Mouse (Mus musculus) left cerebral cortex, postnatal 10 days (tissue): ENCODE results near the gene Arsg. TPM values are rescaled to one million over a fixed set of nuclear protein-coding genes. Genes with fewer than 3 reads are reported as not detected.

Experiments used
- DNase-seq, 2 experiments: peaks; one replicate each; pipeline ENCODE4 v3.0.0; 2021 to 2022; ENCODE audit warnings: low spot score in 2 of 2, mixed read lengths in 1 of 2; ENCODE audit errors: extremely low spot score in 1 of 2
- intact Hi-C: fragments of 180-260 bp; cut with DNase I; formaldehyde crosslinking; loops from one replicate; pipeline ENCODE4 v1.15.1; 2025
- total RNA-seq, 2 experiments: library from RNA; stranded (reverse); gene quantifications; 2 replicates each; pipeline ENCODE4 v1.2.3; 2021

The Arsg gene
- total RNA-seq, result 1 to 10 TPM; 5.7 to 6.5 TPM

DNA sequence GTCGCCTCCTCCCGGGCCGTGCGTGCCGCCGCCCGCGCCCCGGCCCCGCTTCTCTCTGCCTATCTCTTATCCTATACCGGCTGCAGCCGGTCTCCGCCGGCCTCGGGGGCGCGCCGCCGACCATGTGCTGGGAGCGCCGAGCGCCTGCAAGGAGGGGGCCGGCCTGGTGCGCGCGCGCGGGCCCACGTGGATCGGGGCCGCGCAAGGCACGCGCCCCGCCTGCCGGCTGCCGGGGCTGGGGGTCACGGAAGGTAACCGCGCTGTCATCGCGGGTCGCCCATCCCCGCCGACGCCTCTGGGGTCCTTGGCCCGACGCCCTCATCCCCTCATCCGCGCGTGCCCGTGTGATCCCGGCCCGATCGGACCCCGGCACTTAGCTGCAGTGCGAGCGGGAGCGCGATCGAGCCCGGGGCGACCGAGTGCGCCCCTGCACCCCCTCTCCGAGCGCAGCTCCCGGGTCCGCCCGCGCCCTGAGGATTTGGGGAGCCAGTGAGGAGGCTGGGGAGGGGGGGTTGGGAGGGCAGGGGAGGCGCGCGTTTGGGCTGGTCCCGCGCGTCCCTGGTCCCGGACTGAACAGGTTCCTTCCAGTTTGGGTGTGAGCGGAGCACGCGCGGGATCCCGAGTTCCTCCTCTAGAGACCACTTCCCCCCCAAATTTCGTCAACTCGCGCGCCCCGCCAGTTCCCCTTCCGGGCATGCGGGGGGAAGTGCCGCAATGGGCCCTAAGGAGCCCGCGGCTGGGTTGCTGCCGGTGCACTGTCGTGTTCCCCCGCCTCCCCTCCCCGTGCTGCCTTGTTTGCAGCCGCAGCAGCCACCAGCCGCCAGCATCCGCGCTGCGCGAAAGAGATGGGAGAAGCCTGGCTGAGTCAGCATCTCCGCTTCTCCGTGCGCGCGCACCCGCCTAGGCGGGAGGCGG, at the start of gene Arsg, which contains the start of gene Slc16a6:
Gene Arsg, plus strand, starts transcription at position 204 of the 915 bp plus-strand sequence.
Gene Slc16a6, minus strand, starts transcription at position 428 of the 915 bp plus-strand sequence.
- intact Hi-C loops, result no loop called here
- peak; percentile 80 to 94 for DNase-seq

DNA sequence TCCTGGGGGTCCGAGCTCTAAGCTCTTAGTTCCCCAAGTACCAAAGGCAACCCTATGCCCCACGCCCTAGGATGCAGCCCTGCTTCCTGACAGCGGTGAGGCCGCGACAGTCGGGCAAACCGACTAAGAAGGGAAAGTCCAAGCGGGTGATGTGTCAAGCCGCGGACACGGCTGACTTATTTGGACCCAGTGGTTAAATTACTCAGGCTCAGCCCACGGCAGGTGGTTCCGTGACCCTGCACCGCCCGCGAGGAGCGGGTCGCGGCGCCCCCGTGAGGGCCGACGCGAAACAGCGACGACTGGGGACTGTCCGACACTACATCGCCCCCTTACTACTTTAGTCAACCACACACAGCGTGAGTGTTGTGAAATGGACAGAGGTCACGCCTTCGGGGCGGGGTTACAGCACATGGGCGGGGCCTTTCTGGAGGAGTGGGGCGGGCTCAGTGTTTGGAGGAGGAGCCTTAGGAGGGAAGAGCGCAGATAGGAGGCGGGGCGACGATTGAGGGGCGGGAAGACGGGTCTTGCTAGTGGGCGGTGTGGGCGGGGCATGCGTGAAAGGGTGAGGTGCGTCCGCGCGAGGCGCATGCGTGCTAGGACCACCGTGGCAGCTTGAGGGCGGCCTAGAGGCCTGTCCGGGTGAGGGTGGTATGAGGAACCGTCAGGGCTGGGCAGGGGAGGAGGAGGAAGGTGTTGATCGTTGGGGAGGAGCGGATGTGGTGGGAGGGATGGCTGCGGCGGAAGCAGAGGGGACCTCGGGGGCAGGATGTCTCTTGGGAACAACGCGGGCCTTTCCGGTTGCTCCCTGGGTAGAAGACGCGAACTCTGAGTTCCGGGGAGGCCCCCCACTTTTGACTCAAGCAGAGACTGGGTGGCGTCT, 47.5 kb upstream of the Arsg start, which contains the start of gene Amz2:
Gene Amz2, plus strand, starts transcription at position 555 of the 880 bp plus-strand sequence.
- intact Hi-C loops, result loop anchor here (5.0 kb wide), 1 partner anchor 98 kb away; no protein-coding TSS in a partner anchor
- DNase-seq, result peak; percentile 96 to 99

DNA sequence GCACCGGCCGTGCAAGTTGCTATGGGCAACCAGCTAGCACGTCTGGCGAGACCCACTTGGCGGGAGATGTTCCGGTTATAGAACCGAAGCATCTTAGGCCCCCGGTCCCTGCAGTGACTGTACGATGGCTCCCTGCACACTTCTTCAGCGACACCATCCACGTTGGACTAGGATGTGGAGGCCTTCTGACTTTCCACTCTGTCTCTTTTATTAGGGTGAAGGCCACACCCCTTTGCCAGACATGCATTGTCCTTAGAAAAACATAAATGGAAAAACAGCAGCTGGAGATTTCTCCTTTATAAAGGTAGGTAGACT, 46.9 kb upstream of the Arsg start:
- DNase-seq, result no peak
- intact Hi-C loops, result loop anchor here (5.0 kb wide), 1 partner anchor 99 kb away; no protein-coding TSS in a partner anchor

DNA sequence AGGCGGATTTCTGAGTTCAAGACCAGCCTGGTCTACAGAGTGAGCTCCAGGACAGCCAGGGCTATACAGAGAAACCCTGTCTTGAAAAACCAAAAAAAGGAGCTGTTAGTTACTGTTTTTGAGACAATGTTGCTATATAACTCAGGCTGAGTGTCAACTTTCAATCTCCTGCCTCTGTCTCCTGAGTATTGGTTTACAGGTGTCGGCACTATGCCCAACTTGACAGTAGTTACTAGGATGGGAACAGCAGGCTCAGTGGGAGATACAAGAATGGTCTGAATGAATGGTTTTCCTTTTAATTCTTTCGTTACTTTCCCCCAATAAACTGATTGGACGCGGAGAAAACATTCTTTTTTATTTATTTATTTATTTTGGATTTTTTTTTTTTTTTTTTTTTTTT, 45.8 kb upstream of the Arsg start:
- intact Hi-C loops, result loop anchor here (5.0 kb wide), 1 partner anchor 100 kb away; no protein-coding TSS in a partner anchor
- DNase-seq, result no peak

DNA sequence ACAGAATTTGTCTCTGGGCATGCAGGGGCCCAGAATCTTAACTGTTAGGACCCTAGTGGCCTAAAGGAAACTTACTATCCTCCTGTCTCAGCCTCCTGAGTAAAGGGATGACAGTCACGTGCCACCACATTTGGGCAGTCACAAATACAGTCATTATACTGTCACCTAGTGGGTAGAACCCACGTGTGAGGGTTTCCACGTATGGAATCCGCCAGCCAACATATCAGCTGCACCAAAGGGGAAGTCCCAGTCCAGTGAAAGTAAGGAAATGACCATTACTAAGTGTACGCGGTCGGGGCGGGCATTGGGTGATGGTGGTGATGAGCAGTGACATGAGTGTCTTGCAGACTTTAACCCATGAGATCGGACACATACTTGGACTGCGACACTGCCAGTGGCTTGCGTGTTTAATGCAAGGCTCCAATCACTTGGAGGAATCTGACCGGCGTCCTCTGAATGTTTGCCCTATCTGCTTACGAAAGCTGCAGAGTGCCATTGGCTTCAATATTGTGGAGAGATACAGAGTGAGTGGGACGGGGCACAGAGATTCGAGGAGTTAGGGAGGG, 38.9 kb upstream of the Arsg start:
- intact Hi-C loops, result no loop called here
- no peak for DNase-seq

DNA sequence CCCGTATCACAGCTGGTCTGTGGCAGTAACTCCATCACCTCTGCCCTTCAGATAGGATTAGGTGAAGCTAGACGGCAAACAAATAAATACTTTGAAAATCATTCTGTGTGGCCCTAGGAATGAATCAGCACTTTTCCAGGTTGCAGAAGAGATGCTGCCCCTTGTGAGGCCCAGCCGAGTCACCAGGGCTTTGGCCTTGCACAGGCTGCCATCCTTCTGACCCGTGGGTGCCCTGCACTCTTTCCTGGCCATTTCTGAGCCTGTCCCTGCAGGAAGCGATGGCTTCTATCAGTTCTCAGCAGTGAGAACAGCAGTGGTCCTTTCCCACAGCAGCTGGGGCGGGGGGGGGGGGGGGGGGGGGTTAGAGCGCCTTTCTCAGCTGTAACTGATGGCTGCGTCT, 36.3 kb upstream of the Arsg start:
- intact Hi-C loops, result no loop called here
- no peak for DNase-seq

DNA sequence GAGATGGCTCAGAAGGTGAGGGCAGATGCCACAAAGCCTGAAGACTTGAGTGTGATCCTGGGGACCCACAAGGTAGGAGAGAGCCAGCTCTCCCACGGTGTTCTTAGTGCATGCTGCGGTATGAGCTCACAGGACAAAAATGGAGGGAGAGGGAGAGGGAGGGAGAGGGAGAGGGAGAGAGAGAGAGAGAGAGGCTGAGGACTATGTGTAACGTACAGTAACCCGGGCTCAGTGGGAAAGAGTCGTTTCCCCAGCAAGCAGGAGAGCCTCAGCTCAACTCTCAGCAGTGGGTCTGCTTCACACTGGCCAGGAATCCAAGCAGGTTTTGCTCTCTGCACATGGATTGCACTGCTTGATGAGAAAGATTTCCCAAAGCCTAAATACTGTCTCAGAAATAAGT, 34.0 kb upstream of the Arsg start:
- DNase-seq, result no peak
- intact Hi-C loops, result no loop called here

DNA sequence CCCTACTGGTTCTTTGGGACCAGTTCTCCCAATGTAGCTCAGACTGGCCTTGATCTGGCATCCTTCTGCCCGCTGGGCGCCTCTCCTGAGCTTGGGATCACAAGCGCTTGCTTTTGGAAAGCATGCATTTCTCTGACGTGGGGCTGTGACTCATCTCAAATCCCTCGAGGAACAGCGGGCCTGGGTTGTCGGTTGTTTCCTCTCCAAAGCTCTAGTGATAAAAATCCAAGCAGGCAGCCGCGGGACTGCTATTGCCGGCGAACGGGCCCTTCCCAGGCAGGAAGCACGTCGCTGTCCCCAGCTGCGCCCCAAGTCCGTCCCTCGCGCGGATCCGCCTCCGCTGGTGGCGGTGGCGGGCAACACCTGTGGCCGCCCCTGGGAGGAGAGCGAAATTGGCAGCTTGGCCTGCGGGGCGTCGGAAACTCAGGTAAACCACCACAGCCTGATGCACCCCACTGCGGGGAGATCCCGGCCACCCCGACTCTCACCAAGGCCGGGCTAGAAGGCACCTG, 33.3 kb upstream of the Arsg start:
- peak; percentile 57 to 89 for DNase-seq
- intact Hi-C loops, result loop anchor here (10.0 kb wide), 1 partner anchor 195 kb away; no protein-coding TSS in a partner anchor

DNA sequence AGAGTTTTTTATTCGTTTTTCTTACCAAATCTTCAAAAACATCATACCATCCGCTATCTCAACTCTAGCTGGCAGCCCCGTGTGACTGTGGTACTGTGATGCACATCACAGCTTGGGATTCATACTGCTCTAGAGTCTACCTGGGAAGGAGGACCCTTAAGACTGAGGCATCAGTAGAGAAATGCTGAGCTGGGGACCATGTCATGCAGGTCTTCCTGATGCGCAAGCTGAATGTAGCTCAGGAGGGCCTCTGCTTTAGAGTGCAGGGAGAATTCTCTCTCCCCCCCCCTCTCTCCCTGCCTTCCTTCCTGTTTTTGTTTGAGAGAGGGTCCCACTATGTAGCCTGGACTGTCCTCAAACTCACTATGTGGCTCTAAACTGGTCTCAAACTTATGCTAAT, 32.5 kb upstream of the Arsg start:
- no peak for DNase-seq
- intact Hi-C loops, result loop anchor here (10.0 kb wide), 1 partner anchor 196 kb away; no protein-coding TSS in a partner anchor

DNA sequence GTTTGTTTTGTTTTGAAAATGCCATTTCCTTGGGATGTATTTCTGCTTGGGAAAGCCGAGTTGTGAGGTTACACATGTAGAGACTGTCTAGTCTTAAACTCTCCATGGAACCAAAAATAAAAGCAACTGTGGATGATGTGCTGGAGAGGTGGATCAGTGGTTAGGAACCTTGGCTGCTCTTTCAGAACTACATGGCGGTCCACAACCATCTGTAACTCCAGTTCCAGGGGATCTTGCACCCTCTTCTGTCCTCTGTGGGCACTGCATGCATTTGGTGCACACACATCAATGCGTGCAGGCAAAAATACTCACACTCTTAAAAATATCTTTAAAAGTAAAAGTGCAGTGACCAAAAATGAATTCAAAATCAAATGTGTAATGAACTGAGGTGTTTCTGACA, 32.1 kb upstream of the Arsg start:
- DNase-seq, result no peak
- intact Hi-C loops, result loop anchor here (10.0 kb wide), 1 partner anchor 196 kb away; no protein-coding TSS in a partner anchor

DNA sequence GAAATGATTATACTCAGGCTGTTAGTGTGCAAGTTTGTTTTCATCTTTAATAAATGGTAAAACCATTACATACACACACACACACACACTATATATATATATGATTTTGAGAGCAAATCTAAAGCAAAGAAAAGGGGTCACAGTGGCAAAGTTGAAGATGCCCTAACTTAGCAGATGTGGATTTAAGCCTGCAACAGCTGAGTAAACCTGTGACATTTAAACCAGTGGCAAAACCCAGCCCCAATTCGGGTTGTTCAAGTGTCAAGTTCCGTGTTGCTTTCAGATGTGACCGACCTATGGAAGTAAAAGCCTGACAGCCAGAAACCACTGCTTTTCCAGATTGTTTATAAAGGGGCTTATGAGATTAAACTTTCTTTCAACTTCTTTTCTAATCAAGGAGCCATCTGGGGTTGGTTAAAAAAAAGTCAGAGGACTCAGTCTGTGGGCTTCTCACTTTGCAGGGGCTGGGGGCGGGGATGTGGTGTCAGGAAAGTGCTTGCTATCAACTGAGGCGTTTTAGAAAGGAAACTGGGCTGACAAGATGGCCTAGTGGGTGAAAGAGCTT, 30.9 kb upstream of the Arsg start:
- no peak for DNase-seq
- intact Hi-C loops, result loop anchor here (10.0 kb wide), 1 partner anchor 197 kb away; no protein-coding TSS in a partner anchor

DNA sequence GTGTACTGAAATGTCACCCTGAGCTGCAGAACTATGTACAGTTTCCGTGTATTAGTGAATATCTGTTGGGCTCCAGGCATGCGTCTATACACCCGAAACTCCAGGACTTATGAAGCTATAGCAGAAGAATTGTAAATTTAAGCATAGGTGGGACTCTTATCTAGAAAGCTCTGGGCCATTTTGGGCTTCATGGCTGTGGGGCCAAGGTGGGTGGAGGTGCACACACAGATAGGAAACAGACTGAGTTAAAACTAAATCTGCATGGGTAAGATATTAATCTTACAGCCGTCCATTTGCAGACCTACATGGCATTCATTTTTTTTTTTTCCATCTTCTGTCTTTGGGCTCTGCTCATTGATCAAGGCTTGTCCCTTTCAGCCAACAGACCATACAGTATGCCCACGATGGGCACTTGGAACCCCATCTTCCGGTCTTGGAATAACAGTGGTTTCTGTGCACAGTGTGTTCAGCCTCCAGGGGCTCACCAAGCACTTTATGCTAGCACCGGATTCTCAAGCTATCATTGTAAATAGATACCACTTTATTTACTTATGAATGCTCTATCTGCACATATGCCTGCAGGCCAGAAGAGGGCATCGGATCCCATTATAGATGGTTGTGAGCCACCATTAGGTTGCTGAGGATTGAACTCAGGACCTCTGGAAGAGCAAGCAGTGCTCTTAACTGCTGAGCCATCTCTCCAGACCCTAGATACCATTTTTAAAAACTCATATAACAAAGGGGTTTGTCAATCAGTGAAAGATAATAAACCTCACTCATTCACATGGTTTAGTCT, 29.5 kb upstream of the Arsg start:
- intact Hi-C loops, result loop anchor here (2.0 to 10.0 kb wide), 2 partner anchors 199 to 415 kb away; no protein-coding TSS in a partner anchor

DNA sequence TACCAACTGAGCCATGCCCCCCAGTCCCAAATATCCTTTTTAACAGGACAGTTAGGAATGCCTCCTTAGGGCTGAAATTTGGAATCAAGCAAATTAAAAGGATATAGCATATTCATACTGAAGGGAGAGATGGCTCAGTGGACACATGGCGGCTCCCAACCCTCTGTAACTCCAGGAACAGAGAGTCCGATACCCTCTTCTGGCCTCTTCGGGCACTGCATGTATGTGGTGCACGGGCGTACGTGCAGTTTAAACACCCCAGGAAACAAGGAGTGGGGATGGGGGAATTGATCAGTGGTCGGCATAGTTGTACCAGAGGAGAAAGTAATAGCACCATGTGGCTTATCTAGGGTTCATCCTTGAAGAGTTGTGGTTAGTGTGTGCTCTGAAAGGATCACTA, 28.6 kb upstream of the Arsg start:
- peak in 1 of 2 experiments; percentile 40 for DNase-seq
- intact Hi-C loops, result loop anchor here (2.0 to 10.0 kb wide), 2 partner anchors 200 to 414 kb away; no protein-coding TSS in a partner anchor

More for the DNA sequence above, 29.5 kb upstream of the Arsg start:
- DNase-seq, result no peak

DNA sequence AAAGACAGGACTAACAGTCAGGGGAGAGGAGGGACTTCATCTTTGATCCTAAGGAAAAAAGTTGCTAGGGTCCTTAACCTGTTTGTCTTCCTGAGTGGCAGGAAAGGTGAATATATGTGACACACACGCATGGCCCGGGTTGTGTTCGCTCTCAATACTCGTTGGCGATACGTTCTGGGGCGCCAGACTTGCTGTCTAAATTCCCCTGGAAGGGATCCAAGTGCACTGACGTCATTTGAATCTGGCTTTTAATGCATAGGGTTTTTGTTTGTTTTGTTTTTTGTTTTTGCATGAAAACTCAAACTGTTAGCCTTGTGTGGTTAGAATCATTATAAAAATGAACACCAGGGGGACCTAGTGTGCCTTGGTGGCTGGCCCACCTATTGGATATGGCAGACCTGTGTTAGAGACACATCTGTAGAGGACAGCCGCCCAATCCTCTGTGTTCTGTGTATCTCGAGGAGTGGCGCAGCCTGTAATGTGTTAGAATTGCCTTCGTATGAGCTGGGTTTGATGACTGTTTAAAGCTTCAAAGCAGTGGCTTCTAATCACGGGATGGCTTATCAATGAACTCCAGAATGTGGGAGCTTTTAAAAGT, 27.6 kb upstream of the Arsg start:
- intact Hi-C loops, result loop anchor here (1.0 to 10.0 kb wide), 3 partner anchors 138 to 413 kb away; no protein-coding TSS in a partner anchor
- peak in 1 of 2 experiments; percentile 31 for DNase-seq

DNA sequence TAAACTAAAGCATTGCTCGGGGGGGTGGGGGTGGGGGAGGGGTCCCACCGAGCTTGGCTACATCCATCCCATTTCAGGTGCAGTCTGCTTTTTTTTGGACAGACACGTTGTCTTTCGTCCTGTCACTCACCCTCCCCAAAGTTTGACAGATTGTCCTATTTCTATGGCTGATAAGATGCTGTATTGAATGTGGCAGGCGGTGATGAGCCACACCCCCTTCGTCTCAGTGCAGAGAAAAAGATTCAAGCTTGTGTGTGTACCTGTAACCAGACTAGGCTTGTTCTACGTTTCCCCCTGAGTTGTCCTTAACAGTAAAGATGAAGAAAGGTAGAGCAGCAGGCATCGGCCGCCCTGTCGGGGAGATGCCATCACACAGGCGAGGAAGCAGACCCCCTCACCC, 22.0 kb upstream of the Arsg start:
- DNase-seq, result no peak
- intact Hi-C loops, result no loop called here

DNA sequence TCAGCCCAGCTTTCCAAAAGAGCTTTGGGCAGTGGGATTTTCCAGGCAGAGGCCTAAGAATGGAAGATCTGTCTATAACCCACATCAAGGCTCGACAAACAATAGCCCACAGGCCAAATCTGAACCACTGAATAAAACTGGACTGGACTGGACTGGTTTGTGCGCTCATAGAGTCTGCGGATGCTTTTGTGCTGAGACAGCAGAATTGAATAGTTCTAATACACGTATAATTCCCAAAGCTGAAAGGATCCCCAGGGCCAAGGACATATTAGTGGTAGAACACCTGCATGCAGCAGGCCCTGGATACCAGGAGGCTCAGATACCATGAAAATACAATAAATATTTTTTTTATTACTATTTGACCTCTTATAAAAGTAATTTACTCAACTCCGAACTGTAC, 16.9 kb upstream of the Arsg start:
- intact Hi-C loops, result no loop called here
- DNase-seq, result no peak

DNA sequence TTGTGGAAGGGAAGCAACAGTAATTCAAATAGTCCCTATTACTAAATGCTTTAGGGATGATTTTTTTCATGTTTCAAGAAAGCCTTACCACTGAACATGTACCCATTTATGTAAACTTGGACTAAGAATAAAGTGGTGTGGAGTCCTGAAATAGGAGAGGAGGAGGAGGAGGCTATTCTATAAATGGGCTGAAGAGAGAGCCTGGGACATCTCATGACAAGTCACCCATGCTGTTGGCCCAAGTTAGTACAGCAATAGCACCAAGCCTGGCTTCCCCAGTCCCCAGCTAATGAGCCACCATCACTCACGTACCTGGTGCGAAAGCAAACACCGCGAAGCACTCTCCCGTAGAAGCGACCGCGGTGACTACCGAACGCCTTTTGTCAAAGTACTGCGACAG, 15.0 kb upstream of the Arsg start:
- intact Hi-C loops, result no loop called here
- no peak for DNase-seq
